Mouse (Mus musculus): ENCODE measurements around the gene Zdhhc13. TPM values are rescaled to one million over a fixed set of nuclear protein-coding genes. Genes with fewer than 3 reads are reported as not detected.

Gene Zdhhc13
- polyA plus RNA-seq, 1 experiment, result 11.2 TPM

DNA sequence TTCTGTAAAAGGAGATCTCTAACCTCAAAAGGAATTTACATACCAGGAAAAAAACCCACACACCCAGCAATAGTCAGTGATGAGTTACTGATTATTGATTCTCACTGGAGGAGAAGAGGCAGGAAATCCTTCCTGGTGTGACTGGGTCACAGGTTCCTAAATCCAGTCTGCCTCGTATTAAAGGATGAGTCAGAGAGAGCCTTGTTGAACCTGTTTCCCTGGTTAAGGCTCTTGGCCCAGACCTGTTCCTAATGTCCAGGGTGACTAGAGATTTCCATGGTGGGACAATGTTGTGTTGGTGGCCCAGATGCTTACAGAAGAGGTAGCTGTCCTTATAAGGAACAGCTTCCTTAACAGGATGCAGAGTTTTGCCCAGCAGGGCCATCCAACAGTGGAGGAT lies 26.5 kb upstream of the Zdhhc13 start:
- WGBS, result 31% methylated on average over 1 of the region's 1 CpGs
- Histone ChIP-seq H3K4me1 (ENCODE audit: control insufficient read depth, insufficient read depth, low read length) (no peaks in the 10 kb centered on the region), H3K4me3 (replicated peaks; ENCODE audit: extremely low read depth, low read depth, low read length) (no peak overlapping the region)
- TF ChIP-seq POLR2A (IDR thresholded peaks at IDR 0.05; ENCODE audit: borderline replicate concordance, extremely low read depth, low read depth, low read length) (no peak), CTCF (IDR thresholded peaks at IDR 0.05; ENCODE audit: insufficient read depth, low read length) (no peak)
- DNase-seq, result no peak

GRCm38 (mm10) chr7:48762721-48763120 lies 26.1 kb upstream of the Zdhhc13 start:
- DNase-seq, result no peak
- H3K4me3 ChIP-seq (replicated peaks; ENCODE audit: extremely low read depth, low read depth, low read length), result no peak overlapping the region
- TF ChIP-seq POLR2A (IDR thresholded peaks at IDR 0.05; ENCODE audit: borderline replicate concordance, extremely low read depth, low read depth, low read length), result no peak
- no peak for TF ChIP-seq CTCF (IDR thresholded peaks at IDR 0.05; ENCODE audit: insufficient read depth, low read length)
- 85% methylated on average over 3 of the region's 3 CpGs for WGBS
- H3K4me1 ChIP-seq (ENCODE audit: control insufficient read depth, insufficient read depth, low read length), result no peaks in the 10 kb centered on the region

DNA sequence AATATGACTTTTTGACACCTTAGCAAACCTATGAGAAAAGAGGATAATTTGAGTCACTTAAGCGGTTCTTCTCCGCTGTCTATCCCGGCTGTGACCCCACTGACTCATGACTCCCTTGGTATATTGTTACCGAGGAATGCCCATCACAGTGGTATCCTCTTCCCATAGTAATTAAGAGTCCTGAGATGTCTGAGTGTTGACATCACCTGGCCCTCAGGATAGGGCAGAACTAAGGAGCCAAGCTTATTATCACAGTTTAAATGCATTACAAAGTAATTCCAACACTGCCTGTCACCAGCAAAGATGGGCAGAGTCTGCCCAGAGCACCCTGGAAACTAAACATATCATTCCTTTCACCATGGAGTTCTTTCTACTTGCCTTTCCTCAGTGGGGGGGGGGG lies 22.8 kb upstream of the Zdhhc13 start:
- Histone ChIP-seq H3K4me3 (replicated peaks; ENCODE audit: extremely low read depth, low read depth, low read length) (no peak overlapping the region), H3K4me1 (ENCODE audit: control insufficient read depth, insufficient read depth, low read length) (no peaks in the 10 kb centered on the region)
- DNase-seq, result no peak
- TF ChIP-seq POLR2A (IDR thresholded peaks at IDR 0.05; ENCODE audit: borderline replicate concordance, extremely low read depth, low read depth, low read length), result no peak
- no peak for TF ChIP-seq CTCF (IDR thresholded peaks at IDR 0.05; ENCODE audit: insufficient read depth, low read length)
- 80% methylated on average over 4 of the region's 4 CpGs for WGBS

- 33% methylated on average over 1 of the region's 1 CpGs for WGBS
- no peak for DNase-seq
- Histone ChIP-seq H3K4me3 (replicated peaks; ENCODE audit: extremely low read depth, low read depth, low read length) (no peak overlapping the region), H3K4me1 (ENCODE audit: control insufficient read depth, insufficient read depth, low read length) (no peaks in the 10 kb centered on the region)
- TF ChIP-seq POLR2A (IDR thresholded peaks at IDR 0.05; ENCODE audit: borderline replicate concordance, extremely low read depth, low read depth, low read length), result no peak
- no peak for TF ChIP-seq CTCF (IDR thresholded peaks at IDR 0.05; ENCODE audit: insufficient read depth, low read length)
These were observed 19.1 kb upstream of the Zdhhc13 start for GRCm38 (mm10) chr7:48769721-48770120.

GRCm38 (mm10) chr7:48772060-48772734 lies 16.6 kb upstream of the Zdhhc13 start:
- no peak for DNase-seq
- H3K4me3 ChIP-seq (replicated peaks; ENCODE audit: extremely low read depth, low read depth, low read length), result no peak overlapping the region
- TF ChIP-seq CTCF (IDR thresholded peaks at IDR 0.05; ENCODE audit: insufficient read depth, low read length) (no peak), POLR2A (IDR thresholded peaks at IDR 0.05; ENCODE audit: borderline replicate concordance, extremely low read depth, low read depth, low read length) (no peak)
- 85% methylated on average over 2 of the region's 2 CpGs for WGBS
- no peaks in the 10 kb centered on the region for H3K4me1 ChIP-seq (ENCODE audit: control insufficient read depth, insufficient read depth, low read length)

GRCm38 (mm10) chr7:48773333-48773732 lies 15.5 kb upstream of the Zdhhc13 start:
- no peak for DNase-seq
- H3K4me1 ChIP-seq (ENCODE audit: control insufficient read depth, insufficient read depth, low read length), result no peaks in the 10 kb centered on the region
- H3K4me3 ChIP-seq (replicated peaks; ENCODE audit: extremely low read depth, low read depth, low read length), result no peak overlapping the region
- TF ChIP-seq CTCF (IDR thresholded peaks at IDR 0.05; ENCODE audit: insufficient read depth, low read length) (no peak), POLR2A (IDR thresholded peaks at IDR 0.05; ENCODE audit: borderline replicate concordance, extremely low read depth, low read depth, low read length) (no peak)
- WGBS, result 73% methylated on average over 5 of the region's 5 CpGs

DNA sequence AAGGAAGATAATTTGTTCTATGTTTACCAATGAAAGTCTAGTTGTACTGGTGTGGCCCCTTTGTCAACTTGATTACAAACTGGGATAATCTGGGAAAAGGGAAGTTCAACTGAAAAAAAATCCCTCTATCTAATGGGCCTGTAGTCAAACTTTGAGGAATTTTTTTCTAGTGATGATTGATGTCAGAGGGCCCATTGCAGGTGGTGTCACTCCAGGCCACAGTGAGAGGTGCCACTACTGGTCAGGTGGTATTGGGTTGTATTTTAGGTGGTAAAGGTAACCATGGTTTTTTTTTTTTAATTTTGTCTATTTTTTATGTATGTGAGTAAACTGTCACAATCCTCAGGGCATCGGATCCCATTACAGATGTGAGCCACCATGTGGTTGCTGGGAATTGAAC lies 14.2 kb upstream of the Zdhhc13 start:
- Histone ChIP-seq H3K4me3 (replicated peaks; ENCODE audit: extremely low read depth, low read depth, low read length) (no peak overlapping the region), H3K4me1 (ENCODE audit: control insufficient read depth, insufficient read depth, low read length) (no peaks in the 10 kb centered on the region)
- no peak for DNase-seq
- WGBS, result 100% methylated on average over 1 of the region's 1 CpGs
- TF ChIP-seq CTCF (IDR thresholded peaks at IDR 0.05; ENCODE audit: insufficient read depth, low read length) (no peak), POLR2A (IDR thresholded peaks at IDR 0.05; ENCODE audit: borderline replicate concordance, extremely low read depth, low read depth, low read length) (no peak)

DNA sequence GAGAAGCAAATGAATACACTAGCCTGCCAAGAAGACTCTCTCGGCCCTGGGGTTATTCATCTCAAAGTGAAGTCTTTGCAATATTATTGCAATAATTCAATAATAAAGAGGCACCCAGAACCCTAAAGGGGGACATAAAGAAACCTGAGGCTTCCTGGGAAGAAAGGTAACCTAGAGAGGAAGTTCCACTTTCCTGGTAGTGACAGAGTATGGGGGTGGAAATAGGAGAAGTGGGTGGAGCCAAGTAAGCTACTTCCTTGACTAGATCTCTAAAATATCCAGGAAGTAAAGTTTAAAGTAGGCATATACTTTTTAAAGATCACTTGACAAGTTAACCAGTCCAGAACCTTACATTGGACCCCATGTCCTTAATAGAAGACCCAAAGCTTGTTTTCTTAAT lies 13.4 kb upstream of the Zdhhc13 start:
- Histone ChIP-seq H3K4me1 (ENCODE audit: control insufficient read depth, insufficient read depth, low read length) (no peaks in the 10 kb centered on the region), H3K4me3 (replicated peaks; ENCODE audit: extremely low read depth, low read depth, low read length) (no peak overlapping the region)
- no peak for DNase-seq
- TF ChIP-seq CTCF (IDR thresholded peaks at IDR 0.05; ENCODE audit: insufficient read depth, low read length), result no peak
- TF ChIP-seq POLR2A (IDR thresholded peaks at IDR 0.05; ENCODE audit: borderline replicate concordance, extremely low read depth, low read depth, low read length), result no peak
- 84% methylated on average over 1 of the region's 1 CpGs for WGBS

DNA sequence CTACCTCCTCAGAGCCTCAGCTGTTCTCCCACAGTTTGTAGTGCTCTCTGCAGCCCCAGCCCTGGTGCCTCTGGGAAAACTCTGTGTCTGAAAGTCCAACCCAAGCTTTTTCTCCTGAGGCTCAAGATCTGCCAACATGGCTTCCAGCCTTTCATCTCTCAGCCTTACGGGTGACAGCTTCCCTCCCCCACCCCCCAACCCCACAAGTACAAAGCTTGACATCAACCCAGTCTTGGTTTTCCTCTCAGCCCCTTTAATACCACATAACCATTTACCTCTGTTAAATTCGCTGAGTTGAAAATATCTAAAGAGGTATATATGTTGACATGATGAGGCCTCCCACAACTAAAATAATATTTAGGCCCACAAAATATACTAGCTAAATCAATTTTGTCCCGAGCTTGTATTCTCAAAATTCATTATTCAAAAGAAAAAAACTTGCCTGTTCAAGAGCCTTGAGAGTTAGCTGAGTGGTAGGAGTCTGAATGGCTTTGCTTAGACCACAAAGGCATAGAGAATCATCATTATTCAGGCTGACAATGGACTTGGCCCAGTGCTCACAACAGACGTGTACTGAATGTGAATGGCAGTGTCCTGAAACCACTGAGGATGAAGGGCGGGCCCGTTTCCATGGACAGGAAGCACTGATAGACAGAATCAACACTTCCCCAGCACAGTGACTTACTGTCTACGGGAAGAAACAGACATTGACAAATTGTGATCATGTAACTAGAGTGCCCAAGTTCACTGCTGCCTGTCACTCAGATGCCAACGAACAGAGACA lies 10.9 kb upstream of the Zdhhc13 start:
- 47% methylated on average over 8 of the region's 8 CpGs for WGBS

DNA sequence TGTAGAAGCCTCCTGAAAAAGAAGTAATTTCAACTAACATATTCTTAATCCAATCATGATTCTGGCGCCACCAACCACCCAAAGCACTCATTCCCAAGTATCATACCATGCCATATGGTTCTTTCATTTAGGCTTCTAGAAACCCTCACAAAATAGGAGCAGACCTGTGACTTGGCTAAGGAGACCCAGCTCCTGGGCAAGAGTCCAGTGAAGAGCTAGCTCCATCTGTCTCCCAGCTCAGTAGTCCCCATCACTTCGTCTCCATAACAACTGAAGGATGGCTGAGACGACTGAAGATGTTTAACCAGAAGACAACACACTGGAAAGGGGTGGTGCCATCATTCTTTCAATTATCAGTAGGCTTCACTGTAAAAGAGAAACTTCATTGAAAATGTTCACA lies 9.7 kb upstream of the Zdhhc13 start:
- Histone ChIP-seq H3K4me1 (ENCODE audit: control insufficient read depth, insufficient read depth, low read length) (no peaks in the 10 kb centered on the region), H3K4me3 (replicated peaks; ENCODE audit: extremely low read depth, low read depth, low read length) (no peak overlapping the region)
- TF ChIP-seq POLR2A (IDR thresholded peaks at IDR 0.05; ENCODE audit: borderline replicate concordance, extremely low read depth, low read depth, low read length) (no peak), CTCF (IDR thresholded peaks at IDR 0.05; ENCODE audit: insufficient read depth, low read length) (no peak)
- DNase-seq, result no peak
- 72% methylated on average over 3 of the region's 3 CpGs for WGBS

More for the DNA sequence above, 10.9 kb upstream of the Zdhhc13 start:
- TF ChIP-seq POLR2A (IDR thresholded peaks at IDR 0.05; ENCODE audit: borderline replicate concordance, extremely low read depth, low read depth, low read length), result no peak
- no peak for TF ChIP-seq CTCF (IDR thresholded peaks at IDR 0.05; ENCODE audit: insufficient read depth, low read length)
- DNase-seq, result no peak
- no peak overlapping the region for H3K4me3 ChIP-seq (replicated peaks; ENCODE audit: extremely low read depth, low read depth, low read length)
- H3K4me1 ChIP-seq (ENCODE audit: control insufficient read depth, insufficient read depth, low read length), result no peaks in the 10 kb centered on the region
